Mouse (Mus musculus): ENCODE measurements around the gene Thtpa.

DNA sequence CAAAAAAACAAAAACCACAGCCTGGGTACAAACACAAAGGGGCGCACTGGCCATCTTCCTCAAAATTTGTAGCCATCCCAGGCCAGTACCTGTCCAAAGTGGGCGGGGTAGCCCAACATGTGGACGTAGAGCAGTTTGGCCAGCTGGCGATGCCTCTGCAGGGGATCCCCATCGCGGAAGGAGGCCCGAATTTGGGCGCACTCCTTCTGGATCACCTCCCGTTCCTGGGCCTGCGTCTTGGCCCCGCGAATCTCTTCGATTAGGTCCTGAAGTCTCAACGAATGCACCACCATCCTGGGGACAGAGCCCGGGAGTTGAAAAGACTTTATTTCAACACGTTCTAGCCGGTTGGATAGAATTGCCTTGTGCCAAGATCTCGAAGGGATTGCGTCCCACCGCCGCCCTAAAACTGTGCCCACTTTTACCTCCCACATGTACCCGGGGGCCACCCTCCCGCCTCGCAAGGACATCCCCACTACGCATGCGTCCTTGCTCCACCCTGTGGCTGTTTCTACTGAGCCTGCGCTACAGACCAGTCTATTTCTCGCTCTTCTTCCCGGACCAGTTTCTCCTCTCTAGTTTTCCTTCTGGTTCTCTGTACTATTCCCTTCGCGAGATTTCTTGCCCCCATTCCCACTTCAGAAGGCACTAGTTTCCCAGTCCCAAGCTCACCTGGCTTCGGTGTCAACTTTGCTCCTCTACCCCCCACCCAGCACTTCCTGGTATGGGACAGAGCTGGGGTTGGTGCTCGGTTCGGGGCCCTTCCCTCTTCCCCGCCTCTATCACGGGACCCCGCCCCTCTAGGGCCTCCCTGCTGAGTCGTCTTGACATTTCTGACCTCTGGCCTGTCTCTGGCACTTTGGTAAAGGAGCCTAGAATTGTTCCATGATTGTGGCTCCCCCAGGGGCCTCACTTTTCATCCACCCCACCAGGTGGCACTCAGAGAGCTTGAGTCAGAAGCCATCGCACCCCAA is 11.5 kb downstream of the Thtpa start, which contains the start of gene Ap1g2:
- TF ChIP-seq CTCF (IDR thresholded peaks at IDR 0.05; ENCODE audit: low read depth) = peak; percentile 47
- no peak for TF ChIP-seq EP300 (optimal IDR thresholded peaks at IDR 0.05)

Measured in stomach, postnatal 0 days (tissue).